Mouse (Mus musculus) stomach, postnatal 0 days (tissue): ENCODE results near the gene Ptprt. TPM values are rescaled to one million over a fixed set of nuclear protein-coding genes. Genes with fewer than 3 reads are reported as not detected.

Experiments used
- ATAC-seq: fragments of 200-750 bp; cut with Nextera tagmentation; 2 replicates; pipeline ENCODE4 v1.8.0; 2017; ENCODE audit not compliant: low FRiP score, low TSS enrichment
- DNase-seq: peaks from one replicate; pipeline ENCODE4 v3.0.0-alpha.2; 2016; ENCODE audit warnings: low spot score
- H3K27ac ChIP-seq: fragments of 300-500 bp; sonication (generic); replicated peaks from 2 replicates; pipeline ENCODE4 v1.5.1; 2014; ENCODE audit warnings: mild to moderate bottlenecking, control low read depth
- H3K27me3 ChIP-seq: fragments of 300-500 bp; sonication (generic); 2 replicates; pipeline ENCODE4 v1.6.1; 2014; ENCODE audit warnings: low read length; ENCODE audit not compliant: control insufficient read depth, insufficient read depth
- H3K36me3 ChIP-seq: fragments of 300-500 bp; sonication (generic); 2 replicates; pipeline ENCODE4 v1.6.1; 2014; ENCODE audit warnings: low read length, mixed read lengths; ENCODE audit not compliant: control insufficient read depth, insufficient read depth
- H3K4me1 ChIP-seq: fragments of 300-500 bp; sonication (generic); replicated peaks from 2 replicates; pipeline ENCODE4 v1.6.1; 2014; ENCODE audit warnings: antibody characterized with exemption; ENCODE audit not compliant: control insufficient read depth, insufficient read depth
- H3K4me2 ChIP-seq: fragments of 300-500 bp; sonication (generic); replicated peaks from 2 replicates; pipeline ENCODE4 v1.6.1; 2014; ENCODE audit warnings: low read depth, mild to moderate bottlenecking, control low read depth, moderate library complexity
- H3K4me3 ChIP-seq: fragments of 300-500 bp; sonication (generic); 2 replicates; pipeline ENCODE4 v1.5.1; 2014; ENCODE audit warnings: low read depth, low read length, control low read depth
- H3K9ac ChIP-seq: fragments of 300-500 bp; sonication (generic); 2 replicates; pipeline ENCODE4 v1.6.1; 2014; ENCODE audit warnings: mild to moderate bottlenecking, low read length, control low read depth, mixed read lengths
- H3K9me3 ChIP-seq: fragments of 300-500 bp; sonication (generic); 2 replicates; pipeline ENCODE4 v1.6.1; 2016; ENCODE audit warnings: low read length; ENCODE audit not compliant: control insufficient read depth
- CTCF ChIP-seq: IDR thresholded peaks from 2 replicates; pipeline ENCODE4 v1.5.1; 2016; ENCODE audit warnings: antibody characterized with exemption, low read depth, mild to moderate bottlenecking, moderate library complexity
- EP300 ChIP-seq: optimal IDR thresholded peaks from 2 replicates; pipeline ENCODE3; 2016; ENCODE audit warnings: antibody characterized with exemption
- WGBS: fragments of 180-500 bp; shearing (Covaris S2); extraction: QIAGEN DNeasy Blood & Tissue Kit; methylation state at CpG from one replicate; pipeline ENCODE4 v1.1.7; 2014; 5-methylcytosine and 5-hydroxymethylcytosine counted together
- polyA plus RNA-seq: library from polyadenylated mRNA; unstranded; fragments of >200 nt; fragmentation: Nextera tagmentation; extraction: Ambion mirVana; gene quantifications from 2 replicates; pipeline ENCODE4 v1.2.1, GENCODE M21; 2015

Gene Ptprt
- polyA plus RNA-seq, 1 experiment from 2014 or later = 0.89 TPM

- no peak overlapping the region for H3K4me3 ChIP-seq
- no peaks in the 10 kb centered on the region for H3K36me3 ChIP-seq
- H3K4me2 ChIP-seq = no peak overlapping the region
- H3K27me3 ChIP-seq = no peaks in the 10 kb centered on the region
- H3K9me3 ChIP-seq = no peaks in the 10 kb centered on the region
- DNase-seq (no peak), ATAC-seq (no peak)
- no peaks in the 10 kb centered on the region for H3K4me1 ChIP-seq
- no peak overlapping the region for H3K27ac ChIP-seq
- WGBS = 90% methylated on average over 5 of the region's 5 CpGs
- TF ChIP-seq CTCF (no peak), EP300 (no peak)
- no peak overlapping the region for H3K9ac ChIP-seq
These were observed 582.2 kb downstream of the Ptprt start for GRCm38 (mm10) chr2:162078571-162079280.

- Histone ChIP-seq H3K36me3 (no peaks in the 10 kb centered on the region), H3K27ac (no peak overlapping the region), H3K9ac (no peak overlapping the region), H3K4me1 (no peaks in the 10 kb centered on the region), H3K9me3 (no peaks in the 10 kb centered on the region), H3K4me2 (no peak overlapping the region), H3K27me3 (no peaks in the 10 kb centered on the region), H3K4me3 (no peak overlapping the region)
- TF ChIP-seq EP300 (no peak), CTCF (no peak)
- ATAC-seq (no peak), DNase-seq (no peak)
- WGBS = 92% methylated on average over 3 of the region's 3 CpGs
These were observed 608.1 kb downstream of the Ptprt start for GRCm38 (mm10) chr2:162052816-162053215.

GRCm38 (mm10) chr2:162050198-162050597, 610.7 kb downstream of the Ptprt start:
- Histone ChIP-seq H3K4me1 (no peaks in the 10 kb centered on the region), H3K9me3 (no peaks in the 10 kb centered on the region), H3K9ac (no peak overlapping the region), H3K4me2 (no peak overlapping the region), H3K27me3 (no peaks in the 10 kb centered on the region), H3K36me3 (no peaks in the 10 kb centered on the region), H3K4me3 (no peak overlapping the region), H3K27ac (no peak overlapping the region)
- ATAC-seq = no peak
- TF ChIP-seq EP300 = no peak
- no peak for TF ChIP-seq CTCF
- no peak for DNase-seq
- 89% methylated on average over 4 of the region's 4 CpGs for WGBS

GRCm38 (mm10) chr2:162035615-162036014, 625.3 kb downstream of the Ptprt start:
- Histone ChIP-seq H3K9ac (no peak overlapping the region), H3K4me1 (no peaks in the 10 kb centered on the region), H3K9me3 (no peaks in the 10 kb centered on the region), H3K27me3 (no peaks in the 10 kb centered on the region), H3K36me3 (no peaks in the 10 kb centered on the region), H3K27ac (no peak overlapping the region), H3K4me3 (no peak overlapping the region), H3K4me2 (no peak overlapping the region)
- ATAC-seq (no peak), DNase-seq (no peak)
- WGBS = 50% methylated on average over 4 of the region's 4 CpGs
- no peak for TF ChIP-seq EP300
- no peak for TF ChIP-seq CTCF

GRCm38 (mm10) chr2:162031636-162032035, 629.3 kb downstream of the Ptprt start:
- H3K27ac ChIP-seq = no peak overlapping the region
- no peak overlapping the region for H3K9ac ChIP-seq
- no peaks in the 10 kb centered on the region for H3K4me1 ChIP-seq
- ATAC-seq (no peak), DNase-seq (no peak)
- WGBS = 68% methylated on average over 4 of the region's 4 CpGs
- no peaks in the 10 kb centered on the region for H3K9me3 ChIP-seq
- TF ChIP-seq EP300 (no peak), CTCF (no peak)
- no peaks in the 10 kb centered on the region for H3K36me3 ChIP-seq
- no peak overlapping the region for H3K4me3 ChIP-seq
- H3K4me2 ChIP-seq = no peak overlapping the region
- no peaks in the 10 kb centered on the region for H3K27me3 ChIP-seq

- no peak overlapping the region for H3K27ac ChIP-seq
- no peak for DNase-seq
- no peaks in the 10 kb centered on the region for H3K4me1 ChIP-seq
- TF ChIP-seq CTCF = no peak
- no peak for TF ChIP-seq EP300
- no peak overlapping the region for H3K4me2 ChIP-seq
- no peaks in the 10 kb centered on the region for H3K27me3 ChIP-seq
- no peak overlapping the region for H3K4me3 ChIP-seq
- H3K9me3 ChIP-seq = no peaks in the 10 kb centered on the region
- ATAC-seq = no peak
- no peak overlapping the region for H3K9ac ChIP-seq
- no peaks in the 10 kb centered on the region for H3K36me3 ChIP-seq
- WGBS = 37% methylated on average over 7 of the region's 7 CpGs
These were observed 659.9 kb downstream of the Ptprt start for GRCm38 (mm10) chr2:162001016-162001415.
